Mouse (Mus musculus): Measurements from ENCODE around the gene Abca9.

The Abca9 gene

GRCm38 (mm10) chr11:110167459-110168251, at the start of gene Abca9:
TSS of gene Abca9 (minus strand) at chr11:110168196.
- DNase-seq (ENCODE audit: low read depth, low spot score): peak; percentile 9

GRCm38 (mm10) chr11:110217118-110217517, 49.1 kb upstream of the Abca9 start:
- DNase-seq (ENCODE audit: low read depth, low spot score): no peak

GRCm38 (mm10) chr11:110203930-110204329, 35.9 kb upstream of the Abca9 start:
- no peak for DNase-seq (ENCODE audit: low read depth, low spot score)

- no peak for DNase-seq (ENCODE audit: low read depth, low spot score)
These were observed 30.9 kb upstream of the Abca9 start for GRCm38 (mm10) chr11:110198882-110199281.

GRCm38 (mm10) chr11:110196561-110197306, 28.7 kb upstream of the Abca9 start:
- DNase-seq (ENCODE audit: low read depth, low spot score): no peak

- DNase-seq (ENCODE audit: low read depth, low spot score): no peak
These were observed 27.3 kb upstream of the Abca9 start for GRCm38 (mm10) chr11:110195310-110195709.

GRCm38 (mm10) chr11:110171212-110171611, 3.2 kb upstream of the Abca9 start:
- no peak for DNase-seq (ENCODE audit: low read depth, low spot score)

- DNase-seq (ENCODE audit: low read depth, low spot score): no peak
These were observed 2.2 kb downstream of the Abca9 start for GRCm38 (mm10) chr11:110165822-110166221.

- DNase-seq (ENCODE audit: low read depth, low spot score): no peak
These were observed 2.6 kb downstream of the Abca9 start for GRCm38 (mm10) chr11:110165409-110165808.

GRCm38 (mm10) chr11:110157059-110157458, 10.9 kb downstream of the Abca9 start:
- DNase-seq (ENCODE audit: low read depth, low spot score): no peak

GRCm38 (mm10) chr11:110155985-110156384, 12.0 kb downstream of the Abca9 start:
- DNase-seq (ENCODE audit: low read depth, low spot score): no peak

- DNase-seq (ENCODE audit: low read depth, low spot score): no peak
These were observed 20.4 kb downstream of the Abca9 start for GRCm38 (mm10) chr11:110147640-110148039.

- DNase-seq (ENCODE audit: low read depth, low spot score): no peak
These were observed 22.6 kb downstream of the Abca9 start for GRCm38 (mm10) chr11:110145421-110145820.

GRCm38 (mm10) chr11:110130760-110131159, 37.2 kb downstream of the Abca9 start:
- DNase-seq (ENCODE audit: low read depth, low spot score): no peak

GRCm38 (mm10) chr11:110111137-110111536, 56.9 kb downstream of the Abca9 start:
- no peak for DNase-seq (ENCODE audit: low read depth, low spot score)

GRCm38 (mm10) chr11:110101437-110101836, 66.6 kb downstream of the Abca9 start:
- DNase-seq (ENCODE audit: low read depth, low spot score): no peak

- no peak for DNase-seq (ENCODE audit: low read depth, low spot score)
These were observed 69.1 kb downstream of the Abca9 start for GRCm38 (mm10) chr11:110098901-110099300.

- DNase-seq (ENCODE audit: low read depth, low spot score): no peak
These were observed 70.5 kb downstream of the Abca9 start for GRCm38 (mm10) chr11:110097465-110097864.

GRCm38 (mm10) chr11:110095858-110096257, 72.1 kb downstream of the Abca9 start, which contains the start of gene Abca8a:
TSS of gene Abca8a (minus strand) at chr11:110095978.
- DNase-seq (ENCODE audit: low read depth, low spot score): no peak

- DNase-seq (ENCODE audit: low read depth, low spot score): no peak
These were observed 73.1 kb downstream of the Abca9 start for GRCm38 (mm10) chr11:110094846-110095380.

- no peak for DNase-seq (ENCODE audit: low read depth, low spot score)
These were observed 73.8 kb downstream of the Abca9 start for GRCm38 (mm10) chr11:110094236-110094635.

GRCm38 (mm10) chr11:110091328-110091727, 76.7 kb downstream of the Abca9 start:
- DNase-seq (ENCODE audit: low read depth, low spot score): no peak
